Mouse (Mus musculus) c-Kit-positive CD71-positive TER-119-positive erythroid progenitor cells, embryonic 14.5 days (primary cell): ENCODE results near the gene Hist1h4f.

Experiments used
- DNase-seq: peaks from one replicate; pipeline ENCODE4 v3.0.0-alpha.2; 2013; ENCODE audit warnings: low spot score

Hist1h4f gene

GRCm38 (mm10) chr13:23513517-23513916, 37.9 kb downstream of the Hist1h4f start:
- no peak for DNase-seq

- no peak for DNase-seq
These were observed 41.3 kb downstream of the Hist1h4f start for GRCm38 (mm10) chr13:23510127-23510526.

- DNase-seq: no peak
These were observed 44.5 kb downstream of the Hist1h4f start for GRCm38 (mm10) chr13:23506819-23507515.

GRCm38 (mm10) chr13:23506351-23506750, 45.1 kb downstream of the Hist1h4f start:
- peak; percentile 82 for DNase-seq

- no peak for DNase-seq
These were observed 45.6 kb downstream of the Hist1h4f start for GRCm38 (mm10) chr13:23505662-23506345.

- DNase-seq: peak; percentile 80
These were observed 47.7 kb downstream of the Hist1h4f start for GRCm38 (mm10) chr13:23503797-23504196.

GRCm38 (mm10) chr13:23502916-23503315, 48.5 kb downstream of the Hist1h4f start:
- no peak for DNase-seq

GRCm38 (mm10) chr13:23502031-23502567, 49.3 kb downstream of the Hist1h4f start:
- DNase-seq: no peak

GRCm38 (mm10) chr13:23501511-23501910, 49.9 kb downstream of the Hist1h4f start:
- DNase-seq: no peak
